Mouse (Mus musculus) intestine, postnatal 0 days (tissue): ENCODE measurements at regions not wholly inside any gene's neighbourhood (a gene's known extent, or its start where the extent isn't known, plus 50 kb on each side); places are given as distances from the start of the nearest gene placed in this dataset.
"Not testable (repeated sequence)": the region's sequence is repeated elsewhere in the genome, so short reads cannot be mapped to it uniquely, and the experiment has no call there.

Experiments used
- ATAC-seq: fragments of 200-750 bp; cut with Nextera tagmentation; 2 replicates; pipeline ENCODE4 v1.8.0; 2017; ENCODE audit warnings: mild to moderate bottlenecking, moderate TSS enrichment, moderate library complexity
- H3K27ac ChIP-seq: fragments of 300-500 bp; sonication (generic); 2 replicates; pipeline ENCODE4 v1.5.1; 2014; ENCODE audit warnings: mild to moderate bottlenecking, low read depth, low read length, moderate library complexity
- H3K27me3 ChIP-seq: fragments of 300-500 bp; sonication (generic); replicated peaks from 2 replicates; pipeline ENCODE4 v1.6.1; 2014; ENCODE audit warnings: low read length, mixed read lengths; ENCODE audit not compliant: control insufficient read depth, insufficient read depth
- H3K36me3 ChIP-seq: fragments of 300-500 bp; sonication (generic); 2 replicates; pipeline ENCODE4 v1.6.1; 2014; ENCODE audit warnings: mild to moderate bottlenecking, moderate library complexity; ENCODE audit not compliant: control insufficient read depth, insufficient read depth
- H3K4me1 ChIP-seq: fragments of 300-500 bp; sonication (generic); replicated peaks from 2 replicates; pipeline ENCODE4 v1.6.1; 2014; ENCODE audit warnings: antibody characterized with exemption, low read length, mixed read lengths; ENCODE audit not compliant: control insufficient read depth, insufficient read depth
- H3K4me2 ChIP-seq: fragments of 300-500 bp; sonication (generic); replicated peaks from 2 replicates; pipeline ENCODE4 v1.6.1; 2014; ENCODE audit warnings: low read depth, mild to moderate bottlenecking, moderate library complexity
- H3K4me3 ChIP-seq: fragments of 300-500 bp; sonication (generic); 2 replicates; pipeline ENCODE4 v1.5.1; 2014; ENCODE audit warnings: low read depth, low read length
- H3K9ac ChIP-seq: fragments of 300-500 bp; sonication (generic); 2 replicates; pipeline ENCODE4 v1.6.1; 2014; ENCODE audit warnings: mild to moderate bottlenecking, low read depth, low read length
- H3K9me3 ChIP-seq: fragments of 300-500 bp; sonication (generic); 2 replicates; pipeline ENCODE4 v1.6.1; 2016; ENCODE audit warnings: mixed run types; ENCODE audit not compliant: control insufficient read depth
- CTCF ChIP-seq: sonication (generic); IDR thresholded peaks from 2 replicates; pipeline ENCODE4 v1.5.1; 2016; ENCODE audit warnings: low read depth, mild to moderate bottlenecking, control low read depth, antibody characterized with exemption, moderate library complexity
- WGBS: fragments of 180-500 bp; shearing (Covaris S2); extraction: QIAGEN DNeasy Blood & Tissue Kit; methylation state at CpG from one replicate; pipeline ENCODE4 v1.1.7; 2014; 5-methylcytosine and 5-hydroxymethylcytosine counted together

DNA sequence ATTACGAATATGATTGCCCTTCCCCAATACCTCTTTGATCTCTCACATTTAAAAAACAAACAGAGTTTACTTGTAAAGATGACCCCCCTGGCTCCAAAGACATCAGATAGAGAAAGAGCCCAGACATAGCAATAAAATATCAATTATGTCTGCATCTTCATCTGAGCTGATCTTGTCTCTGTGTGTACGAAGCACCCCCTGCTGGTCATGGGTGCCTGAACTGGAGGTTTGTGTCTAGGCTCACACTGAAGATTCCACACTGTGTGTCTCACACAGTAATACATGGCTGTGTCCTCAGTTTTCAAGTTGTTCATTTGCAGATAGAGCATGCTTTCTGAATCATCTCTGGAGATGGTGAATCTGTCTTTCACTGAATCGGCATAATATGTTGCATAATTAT is 935.0 kb downstream of the Adam6a start:
- Histone ChIP-seq H3K9me3 (no peaks in the 10 kb centered on the region), H3K36me3 (no peaks in the 10 kb centered on the region), H3K4me1 (no peaks in the 10 kb centered on the region), H3K27ac (no peak overlapping the region), H3K4me2 (no peak overlapping the region), H3K27me3 (no peaks in the 10 kb centered on the region), H3K9ac (no peak overlapping the region), H3K4me3 (no peak overlapping the region)
- no peak for TF ChIP-seq CTCF
- WGBS: 83% methylated on average over 3 of the region's 3 CpGs
- no peak for ATAC-seq

DNA sequence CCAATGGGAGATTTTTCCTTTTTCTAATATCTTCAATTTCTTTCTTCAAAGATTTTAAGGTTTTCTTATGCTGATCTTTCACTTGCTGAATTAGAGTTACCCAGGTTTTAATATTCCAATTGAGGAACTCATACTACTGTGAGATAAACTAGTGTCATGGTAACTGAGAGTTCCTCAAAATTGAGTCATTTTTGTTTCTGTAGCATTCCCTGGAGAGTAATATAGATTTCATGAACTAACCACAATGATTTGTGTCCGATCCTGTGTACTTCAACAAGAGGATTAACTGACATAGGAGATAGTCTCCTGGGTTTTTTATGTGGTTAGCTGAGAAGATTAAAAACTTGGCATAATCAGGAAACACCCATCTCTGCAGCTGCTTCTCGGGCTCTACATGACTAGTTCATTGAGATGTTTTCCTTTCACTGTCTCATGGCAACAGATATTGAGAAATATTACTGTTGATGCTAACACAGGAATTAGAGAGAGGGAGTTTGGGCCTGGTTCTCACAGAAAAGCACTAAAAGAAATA is 949.9 kb downstream of the Adam6a start:
- not testable (repeated sequence) for H3K4me2 ChIP-seq, H3K4me1 ChIP-seq, H3K27ac ChIP-seq, H3K36me3 ChIP-seq, H3K9ac ChIP-seq, H3K27me3 ChIP-seq, H3K4me3 ChIP-seq, H3K9me3 ChIP-seq, ATAC-seq
- WGBS: 57% methylated on average over 2 of the region's 2 CpGs

DNA sequence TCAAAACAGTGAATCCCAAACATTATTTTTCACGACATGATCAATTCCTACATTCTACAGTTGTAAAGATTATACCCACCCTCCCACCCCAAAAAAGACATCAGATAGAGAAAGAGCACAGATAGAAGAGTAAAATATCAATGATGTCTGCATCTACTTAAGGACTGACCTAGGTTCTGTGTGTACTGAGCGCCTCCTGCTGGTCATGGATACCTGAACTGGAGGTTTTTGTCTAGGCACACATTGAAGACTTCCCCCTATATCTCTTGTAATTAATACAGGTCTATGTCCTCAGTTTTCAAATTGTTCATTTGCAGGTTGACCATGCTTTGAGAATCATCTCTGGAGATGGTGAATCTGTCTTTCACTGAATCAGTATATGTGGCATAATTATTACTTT is 952.0 kb downstream of the Adam6a start:
- no peaks in the 10 kb centered on the region for H3K9me3 ChIP-seq
- H3K36me3 ChIP-seq: no peaks in the 10 kb centered on the region
- H3K27ac ChIP-seq: no peak overlapping the region
- no peak for TF ChIP-seq CTCF
- H3K4me3 ChIP-seq: no peak overlapping the region
- H3K27me3 ChIP-seq: no peaks in the 10 kb centered on the region
- no peak overlapping the region for H3K4me2 ChIP-seq
- ATAC-seq: no peak
- H3K4me1 ChIP-seq: no peaks in the 10 kb centered on the region
- WGBS: 29% methylated on average over 2 of the region's 2 CpGs
- no peak overlapping the region for H3K9ac ChIP-seq

DNA sequence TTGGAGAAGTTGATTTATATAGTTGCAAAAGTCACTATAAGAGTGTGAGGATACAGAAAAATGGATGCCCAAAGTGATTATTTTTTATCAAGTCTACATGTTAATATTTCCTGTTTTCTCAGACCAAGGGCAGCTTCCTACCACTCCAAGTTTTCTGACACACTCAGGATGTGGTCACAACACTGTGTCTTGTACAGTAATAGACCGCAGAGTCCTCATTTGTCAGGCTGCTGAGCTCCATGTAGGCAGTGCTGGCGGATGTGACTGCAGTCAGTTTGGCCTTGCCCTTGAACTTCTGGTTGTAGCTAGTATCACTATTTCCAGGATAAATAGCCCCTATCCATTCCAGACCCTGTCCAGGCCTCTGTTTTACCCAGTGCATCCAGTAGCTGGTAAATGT is 969.4 kb downstream of the Adam6a start:
- H3K4me3 ChIP-seq: no peak overlapping the region
- no peak overlapping the region for H3K9ac ChIP-seq
- 88% methylated on average over 2 of the region's 2 CpGs for WGBS
- H3K27ac ChIP-seq: no peak overlapping the region
- H3K9me3 ChIP-seq: peaks cover 2% of the 10 kb centered on the region; the same call in 1 of the 2 replicates
- no peaks in the 10 kb centered on the region for H3K27me3 ChIP-seq
- TF ChIP-seq CTCF: no peak
- H3K4me2 ChIP-seq: no peak overlapping the region
- H3K36me3 ChIP-seq: no peaks in the 10 kb centered on the region
- H3K4me1 ChIP-seq: no peaks in the 10 kb centered on the region
- no peak for ATAC-seq

DNA sequence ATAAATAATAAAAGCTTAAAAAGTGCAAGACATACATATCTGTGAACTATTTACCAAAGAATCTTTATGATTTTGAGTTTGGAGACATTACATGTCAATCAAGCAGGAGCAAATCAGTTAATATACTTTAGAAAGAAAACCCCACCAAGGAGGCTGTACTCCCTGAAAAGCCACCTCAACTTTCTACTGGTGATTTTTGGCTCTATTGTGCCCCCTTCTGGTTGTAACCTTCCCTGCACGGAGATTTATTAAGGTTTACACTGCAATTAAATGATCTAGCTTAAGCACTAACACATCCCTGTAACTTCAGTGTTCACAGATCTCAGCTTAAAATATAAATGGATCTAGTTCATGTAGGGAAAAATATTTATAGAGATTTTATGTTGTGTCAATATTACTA is 998.4 kb downstream of the Adam6a start:
- H3K27ac ChIP-seq, H3K27me3 ChIP-seq, H3K36me3 ChIP-seq, H3K9me3 ChIP-seq, H3K9ac ChIP-seq, H3K4me2 ChIP-seq, H3K4me3 ChIP-seq, ATAC-seq, H3K4me1 ChIP-seq: not testable (repeated sequence)
- WGBS: 45% methylated on average over 1 of the region's 1 CpGs

DNA sequence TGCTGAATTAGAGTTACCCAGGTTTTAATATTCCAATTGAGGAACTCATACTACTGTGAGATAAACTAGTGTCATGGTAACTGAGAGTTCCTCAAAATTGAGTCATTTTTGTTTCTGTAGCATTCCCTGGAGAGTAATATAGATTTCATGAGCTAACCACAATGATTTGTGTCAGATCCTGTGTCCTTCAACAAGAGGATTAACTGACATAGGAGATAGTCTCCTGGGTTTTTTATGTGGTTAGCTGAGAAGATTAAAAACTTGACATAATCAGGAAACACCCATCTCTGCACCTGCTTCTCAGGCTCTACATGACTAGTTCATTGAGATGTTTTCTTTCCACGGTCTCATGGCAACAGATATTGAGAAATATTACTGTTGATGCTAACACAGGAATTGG is 1001.2 kb downstream of the Adam6a start:
- 57% methylated on average over 1 of the region's 1 CpGs for WGBS
- not testable (repeated sequence) for H3K4me2 ChIP-seq, H3K27me3 ChIP-seq, H3K9me3 ChIP-seq, ATAC-seq, H3K36me3 ChIP-seq, H3K4me1 ChIP-seq, H3K4me3 ChIP-seq, H3K27ac ChIP-seq, H3K9ac ChIP-seq

DNA sequence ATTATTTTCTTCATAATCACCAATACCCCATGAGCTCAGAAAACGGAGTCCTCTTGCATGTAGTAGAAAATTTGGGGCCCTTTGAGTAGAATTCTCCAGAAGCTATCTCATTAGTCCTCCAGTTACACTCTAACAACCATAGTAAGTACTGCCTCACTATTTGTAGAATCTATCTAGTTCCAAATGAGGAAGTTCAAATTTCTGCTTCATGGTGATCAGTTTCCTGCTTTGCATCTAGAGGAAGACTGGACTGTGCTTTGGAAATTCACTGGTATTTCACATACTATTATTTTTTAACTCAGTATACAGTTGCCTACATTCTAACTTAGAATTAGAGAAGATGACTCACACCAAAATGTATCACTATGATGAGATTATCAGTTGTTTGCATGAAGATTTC is 1018.7 kb downstream of the Adam6a start:
- no peak overlapping the region for H3K9ac ChIP-seq
- no peaks in the 10 kb centered on the region for H3K36me3 ChIP-seq
- no peak for TF ChIP-seq CTCF
- H3K27me3 ChIP-seq: no peaks in the 10 kb centered on the region
- no peak overlapping the region for H3K4me3 ChIP-seq
- no peak overlapping the region for H3K27ac ChIP-seq
- WGBS: 64% methylated on average over 1 of the region's 1 CpGs
- no peak for ATAC-seq
- no peaks in the 10 kb centered on the region for H3K9me3 ChIP-seq
- H3K4me1 ChIP-seq: no peaks in the 10 kb centered on the region
- no peak overlapping the region for H3K4me2 ChIP-seq
